Mouse (Mus musculus) left cerebral cortex, adult 2 months (tissue): ENCODE data around the gene Olfr49. TPM values are rescaled to one million over a fixed set of nuclear protein-coding genes. Genes with fewer than 3 reads are reported as not detected.
"Not testable (repeated sequence)": the region's sequence is repeated elsewhere in the genome, so short reads cannot be mapped to it uniquely, and the experiment has no call there.

Source experiments
- DNase-seq, 2 experiments: peaks; one replicate each; pipeline ENCODE4 v3.0.0; 2021 to 2022; ENCODE audit warnings: low spot score in 2 of 2, mixed read lengths in 1 of 2; ENCODE audit errors: extremely low spot score in 1 of 2
- H3K27ac ChIP-seq: fragments of 200-600 bp; 2 replicates; pipeline ENCODE4 v1.8.1; 2022
- H3K4me3 ChIP-seq: fragments of 200-600 bp; 2 replicates; pipeline ENCODE4 v1.8.1; 2022
- CTCF ChIP-seq: fragments of 200-600 bp; IDR thresholded peaks from 2 replicates; pipeline ENCODE4 v1.8.1; 2022; ENCODE audit warnings: antibody characterized with exemption, mild to moderate bottlenecking, moderate library complexity
- intact Hi-C: fragments of 180-260 bp; cut with DNase I; formaldehyde crosslinking; loops from one replicate; pipeline ENCODE4 v1.15.1; 2025
- total RNA-seq, 2 experiments: library from RNA; stranded (reverse); gene quantifications; 2 replicates each; pipeline ENCODE4 v1.2.3; 2021

The Olfr49 gene
- total RNA-seq, 2 experiments from 2014 or later, result not detected

DNA sequence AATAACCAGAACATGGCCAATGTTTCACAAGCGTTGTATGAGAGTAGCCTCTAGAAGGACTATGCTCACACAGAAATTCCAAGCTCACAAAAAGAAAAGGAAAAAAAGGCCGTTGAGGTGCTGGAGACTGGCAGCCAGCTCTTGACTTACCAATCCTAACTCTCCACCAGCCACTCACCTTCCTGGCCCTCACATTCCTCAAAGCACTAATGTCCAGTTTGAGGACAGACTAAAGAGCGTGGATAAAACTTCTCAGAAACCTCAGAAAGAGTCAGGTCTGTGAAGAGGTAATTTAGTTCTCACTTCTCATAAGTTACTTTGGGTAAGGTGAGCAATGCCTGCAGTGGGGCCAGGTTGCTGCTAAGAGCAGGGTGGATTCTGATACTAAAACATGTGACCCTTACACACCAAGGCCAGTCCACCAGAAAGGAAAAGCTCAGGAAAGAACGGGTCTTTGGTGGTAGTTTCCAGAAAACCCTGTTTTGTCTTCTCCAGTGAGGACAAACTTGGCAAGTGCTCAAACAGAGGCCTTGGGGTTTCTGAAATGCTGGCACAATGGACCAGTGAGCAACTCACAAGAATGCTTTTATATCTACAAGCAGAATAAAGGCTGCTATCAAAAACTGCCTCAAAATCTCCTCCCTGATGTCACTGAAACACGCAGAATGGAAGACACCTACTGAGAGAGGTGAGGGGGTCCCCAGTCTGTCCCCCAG is 48.8 kb downstream of the Olfr49 start:
- DNase-seq, result no peak
- TF ChIP-seq CTCF, result no peak
- intact Hi-C loops, result no loop called here
- no peak overlapping the region for H3K4me3 ChIP-seq
- no peak overlapping the region for H3K27ac ChIP-seq

DNA sequence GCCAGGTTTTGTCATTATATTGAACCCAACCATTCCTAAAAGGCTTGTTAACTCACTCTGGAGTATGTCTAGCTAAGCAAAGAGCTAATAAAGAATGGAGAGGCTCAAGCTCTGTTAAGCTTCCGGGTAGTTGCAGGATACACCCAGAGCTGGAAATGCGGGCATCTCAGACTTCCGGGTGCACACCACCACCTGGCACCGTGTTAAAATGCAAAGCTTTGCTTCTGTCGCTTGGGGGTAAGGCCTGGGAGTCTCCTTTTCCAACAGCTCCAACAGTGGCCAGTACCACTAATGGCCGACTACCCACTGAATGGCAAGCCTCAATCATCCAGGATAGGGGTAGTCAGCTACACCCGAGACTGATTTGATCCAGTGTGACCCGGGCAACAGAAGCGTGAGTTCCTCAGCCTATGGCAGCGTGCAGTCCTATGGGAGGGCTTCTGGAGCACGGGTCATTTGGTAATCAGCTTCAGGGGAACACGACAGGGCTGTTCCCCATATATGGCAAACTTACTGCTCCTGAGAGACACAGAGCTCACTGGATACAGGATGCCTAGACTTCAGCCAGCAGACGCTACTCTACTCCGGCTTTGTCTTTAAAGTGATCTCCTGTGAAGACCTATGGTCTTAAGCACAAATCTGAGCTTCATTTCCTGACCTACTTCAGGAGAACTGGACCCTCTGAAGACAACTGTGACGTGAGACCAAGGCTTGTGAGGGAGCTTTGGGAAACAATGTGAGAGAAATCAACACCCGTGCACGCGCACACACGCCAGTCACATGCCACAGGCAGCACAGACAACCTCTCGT is 50.3 kb downstream of the Olfr49 start:
- no peak for TF ChIP-seq CTCF
- intact Hi-C loops, result no loop called here
- Histone ChIP-seq H3K27ac (no peak overlapping the region), H3K4me3 (no peak overlapping the region)
- DNase-seq, result no peak

DNA sequence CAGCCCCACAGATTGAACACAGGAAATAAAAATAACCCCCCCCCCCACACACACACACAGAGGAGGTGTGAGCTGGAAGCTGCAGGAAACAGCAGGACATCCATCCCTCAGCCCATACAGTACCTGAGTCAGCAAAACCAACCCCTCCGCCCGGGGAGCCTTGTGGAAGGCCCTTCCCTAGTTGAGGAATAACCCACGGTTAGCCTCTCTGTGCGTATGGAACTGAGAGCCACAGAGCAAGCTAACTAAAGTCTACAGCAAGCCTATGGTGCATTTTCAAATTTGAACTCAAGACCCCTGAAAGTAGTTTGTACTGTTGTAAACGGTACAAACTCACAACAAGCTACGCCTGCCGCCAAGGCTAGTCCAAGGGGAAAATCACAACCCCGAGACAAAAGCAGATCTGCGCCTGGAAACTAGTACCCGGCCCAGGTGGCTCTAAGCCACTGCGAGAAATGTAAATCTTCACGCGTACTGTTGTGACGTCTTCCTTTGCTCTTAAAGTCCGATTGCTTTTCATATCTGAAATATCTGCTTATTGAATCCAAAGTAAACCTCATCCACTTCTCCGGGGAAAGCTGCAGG is 51.1 kb downstream of the Olfr49 start:
- H3K4me3 ChIP-seq, result no peak overlapping the region
- DNase-seq, result no peak
- intact Hi-C loops, result no loop called here
- no peak for TF ChIP-seq CTCF
- peak overlapping the region; percentile 54 for H3K27ac ChIP-seq

DNA sequence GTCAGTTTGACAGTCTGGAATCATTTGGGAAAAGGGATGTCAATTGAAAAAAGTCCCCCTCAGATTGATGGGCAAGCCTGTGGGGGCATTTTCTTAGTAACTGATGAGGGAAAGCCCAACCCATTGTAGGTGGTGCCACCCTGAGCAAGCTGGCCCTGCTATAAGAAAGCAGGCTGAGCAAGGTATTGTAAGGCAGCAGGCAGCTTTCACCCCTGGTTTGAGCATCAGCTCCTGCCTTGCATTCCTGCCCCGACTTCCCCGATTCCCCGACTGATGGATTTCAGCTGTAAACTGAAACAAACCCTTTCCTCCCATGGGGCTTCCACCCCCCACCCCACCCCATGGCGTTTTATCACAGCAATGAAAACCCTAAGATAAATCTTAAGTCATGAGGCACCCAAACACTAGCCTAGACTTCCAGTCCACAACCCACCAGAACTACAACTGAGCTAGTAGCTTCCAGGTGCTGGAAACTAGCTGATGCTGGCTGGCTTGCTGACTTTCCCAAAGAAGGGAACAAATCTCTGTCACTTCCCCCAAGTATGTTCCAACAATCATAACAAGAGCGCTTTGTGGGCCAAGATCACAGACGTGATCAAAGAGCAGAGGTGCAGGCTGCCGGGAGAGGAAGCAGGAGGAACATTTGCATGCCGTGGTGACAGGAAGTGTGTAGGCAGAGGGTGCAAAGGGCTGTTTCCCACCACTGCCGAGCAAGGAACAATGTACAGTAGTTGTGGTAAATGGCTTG is 51.8 kb downstream of the Olfr49 start:
- Histone ChIP-seq H3K4me3 (no peak overlapping the region), H3K27ac (peak overlapping the region; percentile 54)
- intact Hi-C loops, result no loop called here
- DNase-seq, result no peak
- no peak for TF ChIP-seq CTCF

DNA sequence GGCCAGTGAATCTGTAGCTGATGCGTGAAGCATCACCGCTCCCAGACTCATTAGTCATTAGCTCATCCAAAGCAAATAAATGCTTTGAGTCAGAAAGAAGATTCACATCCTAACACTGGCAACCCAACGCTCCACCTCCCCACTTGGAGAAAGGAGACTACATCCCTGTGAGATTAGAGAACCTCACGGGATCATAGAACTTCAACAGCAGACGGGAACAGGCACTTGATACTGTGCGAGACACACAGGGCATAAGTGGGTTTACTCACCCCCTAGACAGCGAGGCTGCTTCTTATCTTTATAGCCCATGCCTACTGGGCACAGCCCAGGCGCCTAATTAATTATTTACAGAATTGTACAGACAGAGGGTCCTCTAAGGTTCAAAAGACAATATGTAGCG is 52.6 kb downstream of the Olfr49 start:
- Histone ChIP-seq H3K27ac (no peak overlapping the region), H3K4me3 (no peak overlapping the region)
- DNase-seq, result no peak
- intact Hi-C loops, result no loop called here
- no peak for TF ChIP-seq CTCF

- no peak for DNase-seq
- TF ChIP-seq CTCF, result no peak
- intact Hi-C loops, result no loop called here
- Histone ChIP-seq H3K27ac (no peak overlapping the region), H3K4me3 (no peak overlapping the region)
These were observed 53.4 kb downstream of the Olfr49 start for GRCm38 (mm10) chr14:54231176-54231956.

DNA sequence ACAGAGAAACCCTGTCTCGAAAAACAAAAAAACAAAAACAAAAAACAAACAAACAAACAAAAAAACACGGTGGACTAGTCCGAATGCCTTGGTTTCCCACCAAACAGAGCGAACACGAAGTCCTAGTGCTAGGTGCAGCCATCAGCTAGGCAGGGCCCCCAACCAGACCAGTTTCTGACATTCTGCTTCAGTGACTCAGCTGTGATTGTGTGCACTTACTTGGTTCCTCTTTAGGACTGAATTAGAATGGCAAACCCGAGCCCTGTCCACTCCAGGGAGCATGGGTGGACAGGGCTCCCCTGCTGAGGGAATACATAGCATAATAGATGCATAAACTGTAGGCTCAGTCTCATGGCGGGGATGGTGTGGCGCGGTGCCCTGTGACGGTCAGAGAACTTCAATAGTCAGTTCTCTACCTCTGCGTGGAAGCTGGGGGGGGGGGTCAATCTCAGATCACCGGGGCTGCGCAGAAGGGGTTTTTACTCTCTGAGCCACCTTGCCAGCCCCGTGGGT is 54.0 kb downstream of the Olfr49 start:
- DNase-seq, result no peak
- intact Hi-C loops, result no loop called here

DNA sequence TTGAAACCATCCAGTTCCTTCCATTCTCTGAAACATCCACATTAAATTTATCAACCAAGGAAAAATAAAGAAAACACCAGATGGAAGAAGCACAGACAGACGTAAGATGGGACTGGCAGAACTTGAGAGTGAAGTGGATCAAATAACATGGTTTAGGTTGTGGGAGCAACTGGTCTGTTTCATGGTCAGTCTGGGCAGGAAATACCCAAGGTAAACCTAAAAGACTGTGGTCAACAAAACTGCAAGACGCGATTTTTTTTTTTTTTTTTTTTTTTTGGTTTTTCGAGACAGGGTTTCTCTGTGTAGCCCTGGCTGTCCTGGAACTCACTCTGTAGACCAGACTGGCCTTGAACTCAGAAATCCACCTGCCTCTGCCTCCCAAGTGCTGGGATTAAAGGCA is 54.9 kb downstream of the Olfr49 start:
- not testable (repeated sequence) for DNase-seq, H3K4me3 ChIP-seq, H3K27ac ChIP-seq
- intact Hi-C loops, result loop anchor here (2.0 kb wide), 3 partner anchors 165 to 411 kb away; partner anchors contain the start of genes Cdh24 and Gm17606

More for the DNA sequence above, 54.0 kb downstream of the Olfr49 start:
- Histone ChIP-seq H3K4me3 (no peak overlapping the region), H3K27ac (no peak overlapping the region)
- TF ChIP-seq CTCF, result no peak

GRCm38 (mm10) chr14:54228933-54229713 is 55.6 kb downstream of the Olfr49 start:
- TF ChIP-seq CTCF, result no peak
- peak overlapping the region; percentile 13; the same call in 1 of the 2 replicates for H3K4me3 ChIP-seq
- DNase-seq, result peak in 1 of 2 experiments; percentile 24
- intact Hi-C loops, result loop anchor here (1.0 to 2.0 kb wide), 5 partner anchors 164 to 412 kb away; partner anchors contain the start of genes Cdh24 and Gm17606
- H3K27ac ChIP-seq, result no peak overlapping the region

GRCm38 (mm10) chr14:54228501-54228900 is 56.2 kb downstream of the Olfr49 start:
- H3K27ac ChIP-seq, result peak overlapping the region; percentile 33; the same call in 1 of the 2 replicates
- intact Hi-C loops, result loop anchor here (1.0 to 2.0 kb wide), 5 partner anchors 164 to 412 kb away; partner anchors contain the start of genes Cdh24 and Gm17606
- no peak for TF ChIP-seq CTCF
- peak overlapping the region; percentile 13; the same call in 1 of the 2 replicates for H3K4me3 ChIP-seq
- no peak for DNase-seq

Other genes starting within 250 kb of the Olfr49 start
- 100 to 1,000 TPM; 106 to 115 TPM for gene Dad1, start 30.8 kb downstream of the Olfr49 start, total RNA-seq
- gene Abhd4, start 30.8 kb downstream of the Olfr49 start, total RNA-seq, result 10 to 100 TPM; 46.7 to 49.3 TPM
- 10 to 100 TPM; 49.1 to 51.1 TPM for gene Oxa1l, start 75.9 kb upstream of the Olfr49 start, total RNA-seq
- 1 to 10 TPM; 1.6 to 3.4 TPM for gene Slc7a7, start 132.8 kb upstream of the Olfr49 start, total RNA-seq
- gene Mrpl52, start 142.0 kb upstream of the Olfr49 start, total RNA-seq, result 10 to 100 TPM; 78.6 to 79.2 TPM
- gene Mmp14, start 146.7 kb upstream of the Olfr49 start, total RNA-seq, result 10 to 100 TPM; 10.3 to 13.8 TPM
- 10 to 100 TPM; 18.9 to 25.0 TPM for gene Lrp10, start 179.2 kb upstream of the Olfr49 start, total RNA-seq
- gene Rem2, start 191.2 kb upstream of the Olfr49 start, total RNA-seq, result 1 to 10 TPM; 3.2 to 7.2 TPM
- 10 to 100 TPM; 46.5 to 48.3 TPM for gene Prmt5, start 232.6 kb upstream of the Olfr49 start, total RNA-seq